Mouse (Mus musculus) intestine, embryonic 15.5 days (tissue): ENCODE results near the gene Fbxo11. TPM values are rescaled to one million over a fixed set of nuclear protein-coding genes. Genes with fewer than 3 reads are reported as not detected.
A peak's percentile ranks its signal among the peaks of the same experiment; 100 is the strongest.
"Not testable (repeated sequence)": the region's sequence is repeated elsewhere in the genome, so short reads cannot be mapped to it uniquely, and the experiment has no call there.

ENCODE experiments used
- ATAC-seq: fragments of 200-750 bp; cut with Nextera tagmentation; 2 replicates; pipeline ENCODE4 v1.8.0; 2017; ENCODE audit warnings: moderate TSS enrichment, moderate library complexity
- H3K27ac ChIP-seq: fragments of 300-500 bp; sonication (generic); 2 replicates; pipeline ENCODE4 v1.5.1; 2015; ENCODE audit warnings: mild to moderate bottlenecking, inconsistent platforms
- H3K27me3 ChIP-seq: fragments of 300-500 bp; sonication (generic); replicated peaks from 2 replicates; pipeline ENCODE4 v1.6.1; 2015; ENCODE audit warnings: inconsistent platforms
- H3K36me3 ChIP-seq: fragments of 300-500 bp; sonication (generic); 2 replicates; pipeline ENCODE4 v1.6.1; 2015; ENCODE audit warnings: inconsistent platforms
- H3K4me1 ChIP-seq: fragments of 300-500 bp; sonication (generic); replicated peaks from 2 replicates; pipeline ENCODE4 v1.6.1; 2015; ENCODE audit warnings: inconsistent platforms
- H3K4me2 ChIP-seq: fragments of 300-500 bp; sonication (generic); replicated peaks from 2 replicates; pipeline ENCODE4 v1.6.1; 2015; ENCODE audit warnings: mild to moderate bottlenecking, inconsistent platforms
- H3K4me3 ChIP-seq: fragments of 300-500 bp; sonication (generic); replicated peaks from 2 replicates; pipeline ENCODE4 v1.5.1; 2015; ENCODE audit warnings: inconsistent platforms
- H3K9ac ChIP-seq: fragments of 300-500 bp; sonication (generic); 2 replicates; pipeline ENCODE4 v1.6.1; 2015; ENCODE audit warnings: inconsistent platforms
- H3K9me3 ChIP-seq: fragments of 300-500 bp; sonication (generic); 2 replicates; pipeline ENCODE4 v1.6.1; 2016; ENCODE audit warnings: inconsistent platforms
- WGBS: fragments of 180-500 bp; shearing (Covaris S2); methylation state at CpG from one replicate; pipeline ENCODE4 v1.1.7; 2015; 5-methylcytosine and 5-hydroxymethylcytosine counted together
- polyA plus RNA-seq: library from polyadenylated mRNA; unstranded; fragments of >200 nt; fragmentation: Nextera tagmentation; extraction: Ambion mirVana; gene quantifications from 2 replicates; pipeline ENCODE4 v1.2.1, GENCODE M21; 2015

The Fbxo11 gene
- polyA plus RNA-seq, 1 experiment from 2014 or later, result 12.9 TPM

- H3K4me1 ChIP-seq, result 0 out of 2 replicates have a peak, but pooled peaks cover 3% of the 10 kb centered on the region
- no peak overlapping the region for H3K4me3 ChIP-seq
- 73% methylated on average over 4 of the region's 4 CpGs for WGBS
- H3K27me3 ChIP-seq, result no peaks in the 10 kb centered on the region
- ATAC-seq, result peak; percentile 56; the same call in 1 of the 2 replicates
- no peaks in the 10 kb centered on the region for H3K9me3 ChIP-seq
- H3K27ac ChIP-seq, result no peak overlapping the region
- no peak overlapping the region for H3K4me2 ChIP-seq
- no peaks in the 10 kb centered on the region for H3K36me3 ChIP-seq
- H3K9ac ChIP-seq, result no peak overlapping the region
These were observed 30.7 kb downstream of the Fbxo11 start for GRCm38 (mm10) chr17:88034418-88034817.

DNA sequence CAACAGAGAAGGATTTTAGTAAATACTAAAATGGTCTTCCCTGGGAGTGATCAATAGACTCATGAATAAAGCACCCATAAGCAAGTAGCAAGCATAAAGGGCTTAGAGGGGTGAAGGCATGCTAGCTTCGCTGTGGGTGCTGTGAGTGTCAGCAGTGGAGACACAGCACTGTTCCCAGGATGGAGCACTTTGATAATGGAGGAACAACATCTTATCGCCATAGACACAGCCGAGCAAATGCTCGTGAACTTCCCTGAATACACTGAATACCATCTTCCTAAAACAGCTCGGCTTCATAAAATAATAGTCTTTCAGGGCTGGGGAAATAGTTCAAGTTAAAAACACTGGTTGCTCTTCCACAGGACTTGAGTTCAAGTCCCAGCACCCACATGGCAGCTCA is 33.3 kb downstream of the Fbxo11 start:
- H3K4me3 ChIP-seq, result no peak overlapping the region
- H3K9ac ChIP-seq, result no peak overlapping the region
- no peak overlapping the region for H3K4me2 ChIP-seq
- no peaks in the 10 kb centered on the region for H3K9me3 ChIP-seq
- no peak for ATAC-seq
- 0 out of 2 replicates have a peak, but pooled peaks cover 3% of the 10 kb centered on the region for H3K4me1 ChIP-seq
- no peaks in the 10 kb centered on the region for H3K36me3 ChIP-seq
- no peaks in the 10 kb centered on the region for H3K27me3 ChIP-seq
- H3K27ac ChIP-seq, result no peak overlapping the region
- 85% methylated on average over 5 of the region's 5 CpGs for WGBS

GRCm38 (mm10) chr17:88029194-88029970 is 35.7 kb downstream of the Fbxo11 start:
- Histone ChIP-seq H3K9ac (no peak overlapping the region), H3K4me2 (no peak overlapping the region), H3K4me3 (no peak overlapping the region), H3K27me3 (no peaks in the 10 kb centered on the region), H3K4me1 (0 out of 2 replicates have a peak, but pooled peaks cover 3% of the 10 kb centered on the region), H3K9me3 (no peaks in the 10 kb centered on the region), H3K36me3 (no peaks in the 10 kb centered on the region), H3K27ac (no peak overlapping the region)
- WGBS, result 82% methylated on average over 17 of the region's 17 CpGs
- ATAC-seq, result no peak

- ATAC-seq, result no peak
These were observed 39.9 kb downstream of the Fbxo11 start for GRCm38 (mm10) chr17:88025227-88025626.

DNA sequence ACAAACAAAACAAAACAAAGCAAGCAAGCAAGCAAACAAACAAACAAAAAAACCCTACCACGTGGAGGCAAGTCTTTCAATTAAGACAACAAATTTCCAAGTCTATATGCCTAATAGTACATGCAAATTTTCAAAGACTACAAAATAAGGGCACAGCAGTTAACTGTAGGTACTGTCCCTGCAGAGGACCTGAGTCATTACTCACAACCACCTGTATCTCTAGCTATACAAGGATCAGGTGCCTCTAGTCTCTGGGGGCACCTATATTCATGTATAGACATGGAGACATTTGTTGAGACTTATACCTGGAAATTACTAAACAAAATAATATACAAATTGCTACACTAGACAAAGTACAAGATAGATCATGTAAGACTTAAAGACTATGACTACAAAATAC is 41.2 kb downstream of the Fbxo11 start:
- ATAC-seq, result no peak
- 78% methylated on average over 1 of the region's 1 CpGs for WGBS
- no peaks in the 10 kb centered on the region for H3K36me3 ChIP-seq
- H3K27ac ChIP-seq, result no peak overlapping the region
- no peak overlapping the region for H3K9ac ChIP-seq
- no peak overlapping the region for H3K4me2 ChIP-seq
- no peaks in the 10 kb centered on the region for H3K9me3 ChIP-seq
- H3K4me3 ChIP-seq, result no peak overlapping the region
- H3K4me1 ChIP-seq, result no peaks in the 10 kb centered on the region
- H3K27me3 ChIP-seq, result no peaks in the 10 kb centered on the region

More at GRCm38 (mm10) chr17:88025227-88025626, 39.9 kb downstream of the Fbxo11 start:
- Histone ChIP-seq H3K9ac (no peak overlapping the region), H3K9me3 (no peaks in the 10 kb centered on the region), H3K27ac (no peak overlapping the region), H3K4me2 (no peak overlapping the region), H3K4me1 (0 out of 2 replicates have a peak, but pooled peaks cover 3% of the 10 kb centered on the region), H3K36me3 (no peaks in the 10 kb centered on the region), H3K4me3 (no peak overlapping the region), H3K27me3 (no peaks in the 10 kb centered on the region)
- WGBS, result 40% methylated on average over 4 of the region's 4 CpGs

- 91% methylated on average over 8 of the region's 8 CpGs for WGBS
- H3K27me3 ChIP-seq, ATAC-seq, H3K4me2 ChIP-seq, H3K4me1 ChIP-seq, H3K4me3 ChIP-seq, H3K27ac ChIP-seq, H3K9ac ChIP-seq, H3K9me3 ChIP-seq: not testable (repeated sequence)
- peaks cover 14% of the 10 kb centered on the region; the same call in 1 of the 2 replicates for H3K36me3 ChIP-seq
These were observed 49.1 kb downstream of the Fbxo11 start for GRCm38 (mm10) chr17:88016027-88016426.

- no peak overlapping the region for H3K4me3 ChIP-seq
- H3K9me3 ChIP-seq, result no peaks in the 10 kb centered on the region
- H3K4me1 ChIP-seq, result no peaks in the 10 kb centered on the region
- no peaks in the 10 kb centered on the region for H3K27me3 ChIP-seq
- peaks cover 17% of the 10 kb centered on the region for H3K36me3 ChIP-seq
- 83% methylated on average over 1 of the region's 1 CpGs for WGBS
- no peak overlapping the region for H3K4me2 ChIP-seq
- no peak for ATAC-seq
- no peak overlapping the region for H3K9ac ChIP-seq
- H3K27ac ChIP-seq, result no peak overlapping the region
These were observed 50.6 kb downstream of the Fbxo11 start for GRCm38 (mm10) chr17:88014456-88014855.

DNA sequence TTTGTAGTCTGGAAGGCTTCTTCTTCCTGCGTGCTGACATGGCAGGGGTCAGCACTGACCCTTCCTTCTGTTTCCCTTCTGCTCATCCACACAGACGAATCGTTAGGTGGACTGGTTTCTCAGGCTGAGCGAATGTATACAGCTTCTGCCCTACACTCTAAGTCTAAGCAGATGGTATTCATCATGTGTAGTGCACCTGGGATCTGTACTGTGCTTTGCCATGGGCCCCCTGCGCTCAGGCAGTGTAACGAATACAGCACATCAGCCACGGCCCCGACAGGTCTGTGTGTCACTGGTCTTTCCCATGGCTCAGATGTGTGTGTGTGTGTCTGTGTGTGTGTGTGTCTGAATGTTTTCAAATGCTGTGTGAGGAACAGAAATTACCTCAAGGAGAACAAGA is 58.1 kb downstream of the Fbxo11 start:
- Histone ChIP-seq H3K4me1 (no peaks in the 10 kb centered on the region), H3K36me3 (peaks cover 14% of the 10 kb centered on the region; the same call in 1 of the 2 replicates)
- WGBS, result 52% methylated on average over 8 of the region's 8 CpGs

DNA sequence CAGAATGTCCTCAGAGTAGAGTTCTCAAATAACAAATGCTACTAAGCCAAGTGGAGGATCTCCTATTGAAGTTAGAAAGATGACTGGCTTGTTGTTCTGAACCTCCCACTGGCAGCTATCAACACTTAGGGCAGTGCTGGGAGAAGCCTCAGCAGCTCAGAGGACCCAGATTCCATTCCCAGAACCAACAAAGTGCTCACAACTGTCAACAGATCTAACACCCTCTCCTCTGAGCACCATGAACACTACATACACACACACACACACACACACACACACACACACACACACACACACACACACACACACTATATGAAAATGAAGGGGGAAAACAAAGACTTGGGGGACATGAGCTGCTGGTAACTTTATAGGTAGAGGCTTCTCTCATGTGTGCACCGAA is 60.2 kb downstream of the Fbxo11 start:
- H3K4me1 ChIP-seq, result no peaks in the 10 kb centered on the region
- ATAC-seq, result no peak
- 0 out of 2 replicates have a peak, but pooled peaks cover 14% of the 10 kb centered on the region for H3K36me3 ChIP-seq
- H3K4me3 ChIP-seq, result no peak overlapping the region
- H3K9me3 ChIP-seq, result no peaks in the 10 kb centered on the region
- no peak overlapping the region for H3K27ac ChIP-seq
- no peak overlapping the region for H3K4me2 ChIP-seq
- no peak overlapping the region for H3K9ac ChIP-seq
- no peaks in the 10 kb centered on the region for H3K27me3 ChIP-seq
- 91% methylated on average over 1 of the region's 1 CpGs for WGBS

More for the DNA sequence above, 58.1 kb downstream of the Fbxo11 start:
- Histone ChIP-seq H3K27ac (no peak overlapping the region), H3K27me3 (no peaks in the 10 kb centered on the region), H3K4me3 (no peak overlapping the region), H3K4me2 (no peak overlapping the region), H3K9ac (no peak overlapping the region), H3K9me3 (no peaks in the 10 kb centered on the region)
- no peak for ATAC-seq

GRCm38 (mm10) chr17:87997808-87998207 is 67.3 kb downstream of the Fbxo11 start:
- Histone ChIP-seq H3K4me1 (no peaks in the 10 kb centered on the region), H3K36me3 (peaks cover 18% of the 10 kb centered on the region), H3K9me3 (no peaks in the 10 kb centered on the region), H3K9ac (no peak overlapping the region), H3K4me3 (no peak overlapping the region), H3K27me3 (no peaks in the 10 kb centered on the region), H3K4me2 (no peak overlapping the region), H3K27ac (no peak overlapping the region)
- ATAC-seq, result peak; percentile 66; the same call in 1 of the 2 replicates
- WGBS, result 86% methylated on average over 4 of the region's 4 CpGs

DNA sequence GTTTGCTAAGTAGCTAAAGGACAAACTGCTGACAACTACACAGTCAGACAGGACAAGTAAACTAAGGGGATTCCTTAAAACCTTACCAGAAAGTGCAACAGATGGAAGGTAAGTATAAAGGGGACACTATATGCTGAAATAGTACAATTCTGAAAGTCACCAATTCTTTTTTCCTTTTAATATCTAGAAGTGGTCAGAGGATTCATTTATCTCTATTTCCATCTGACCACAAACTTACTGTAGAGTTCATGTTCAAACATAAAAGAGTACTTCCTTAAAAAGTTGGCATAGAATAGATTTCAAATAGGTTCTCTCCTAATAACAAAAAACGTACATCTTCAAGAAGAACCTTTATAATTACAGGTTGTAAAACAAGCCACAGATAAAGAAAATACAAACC is 71.8 kb downstream of the Fbxo11 start:
- H3K27ac ChIP-seq, result no peak overlapping the region
- no peak overlapping the region for H3K4me2 ChIP-seq
- H3K4me1 ChIP-seq, result no peaks in the 10 kb centered on the region
- H3K4me3 ChIP-seq, result no peak overlapping the region
- H3K9ac ChIP-seq, result no peak overlapping the region
- 69% methylated on average over 1 of the region's 1 CpGs for WGBS
- no peak for ATAC-seq
- peaks cover 14% of the 10 kb centered on the region for H3K36me3 ChIP-seq
- H3K27me3 ChIP-seq, result no peaks in the 10 kb centered on the region
- no peaks in the 10 kb centered on the region for H3K9me3 ChIP-seq

DNA sequence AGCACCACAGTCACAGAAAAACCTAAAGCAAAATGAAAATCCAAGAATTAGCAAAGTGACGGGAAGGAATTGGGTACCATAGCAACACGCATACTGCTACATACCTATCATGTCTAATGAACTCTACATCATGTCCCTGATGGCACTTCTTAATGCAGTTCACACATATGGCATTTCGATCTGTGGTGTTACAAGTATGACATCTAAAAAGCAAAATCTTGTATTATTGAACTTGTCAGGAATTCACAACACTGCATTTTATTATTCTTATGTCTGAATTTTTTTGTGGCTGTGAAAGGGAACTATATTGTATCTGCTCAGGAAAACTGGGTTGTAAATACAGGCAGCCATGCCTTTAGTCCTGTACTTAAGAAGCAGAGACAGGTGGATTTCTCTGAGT is 72.9 kb downstream of the Fbxo11 start:
- no peak overlapping the region for H3K4me3 ChIP-seq
- ATAC-seq, result no peak
- no peaks in the 10 kb centered on the region for H3K9me3 ChIP-seq
- WGBS, result 90% methylated on average over 3 of the region's 3 CpGs
- H3K9ac ChIP-seq, result no peak overlapping the region
- no peaks in the 10 kb centered on the region for H3K4me1 ChIP-seq
- H3K27ac ChIP-seq, result no peak overlapping the region
- no peak overlapping the region for H3K4me2 ChIP-seq
- H3K36me3 ChIP-seq, result peaks cover 17% of the 10 kb centered on the region
- no peaks in the 10 kb centered on the region for H3K27me3 ChIP-seq

- Histone ChIP-seq H3K4me3 (no peak overlapping the region), H3K4me2 (no peak overlapping the region), H3K4me1 (no peaks in the 10 kb centered on the region), H3K36me3 (peaks cover 28% of the 10 kb centered on the region), H3K9ac (no peak overlapping the region), H3K9me3 (no peaks in the 10 kb centered on the region), H3K27ac (no peak overlapping the region), H3K27me3 (no peaks in the 10 kb centered on the region)
- ATAC-seq, result no peak
- 73% methylated on average over 6 of the region's 6 CpGs for WGBS
These were observed 77.6 kb downstream of the Fbxo11 start for GRCm38 (mm10) chr17:87987507-87987906.
